In genomic region chr2:173730444-173730966, GRCm38 (mm10) we compare ENCODE assay signal across 9 mouse cellular contexts. TPM values are rescaled to one million over a fixed set of nuclear protein-coding genes. Genes with fewer than 3 reads are reported as not detected.
DNase-seq lines count a peak whose midpoint lies in the region; ATAC-seq and TF ChIP-seq lines count a peak whose summit lies in the region.
"Had no signal": no experiment of that assay in that cellular context is flagged by ENCODE, and none has a peak within 500 bp of the region (broad histone marks: within the 10 kb centered on the region; RNA-seq: fewer than 3 reads in every experiment).

No protein-coding gene starts in this region.

- no peak for TF ChIP-seq CTCF in Patski (IDR thresholded peaks at IDR 0.05)

- no peaks in the 10 kb centered on the region for H3K9me3 ChIP-seq in hindbrain, embryonic 11.5 days (ENCODE audit: control insufficient read depth, low read length)

- in situ Hi-C loops in Patski (cut with MboI; ENCODE audit: low pct_unique_long_range_greater_than_20kb), result no loop called here

- H3K27me3 ChIP-seq in Patski (no peaks in the 10 kb centered on the region), myocyte (ENCODE audit: control insufficient read depth, insufficient read depth, insufficient read length) (no peaks in the 10 kb centered on the region)
- no peaks in the 10 kb centered on the region for H3K27me3 ChIP-seq in hindbrain, embryonic 11.5 days (ENCODE audit: control insufficient read depth, insufficient read depth, low read length)

- intact Hi-C loops in heart, postnatal 10 days (cut with DNase I), result no loop called here
- intact Hi-C loops in heart, postnatal 36 days (cut with DNase I), result no loop called here

- H3K4me3 ChIP-seq in hindbrain, embryonic 11.5 days (ENCODE audit: low read depth, low read length), result no peak overlapping the region
- H3K4me3 ChIP-seq in myocyte, result no peak overlapping the region

- CTCF ChIA-PET in Patski (lab: Charles Lee), result no interaction called here

- peak overlapping the region; percentile 18 for H3K27ac ChIP-seq in hindbrain, embryonic 11.5 days (ENCODE audit: low read depth, low read length)
- H3K27ac ChIP-seq: liver, embryonic 14.5 days had no signal

- no peak overlapping the region for H3K4me2 ChIP-seq in hindbrain, embryonic 11.5 days (replicated peaks; ENCODE audit: low read depth, low read length)
- peak overlapping the region; percentile 65 for H3K4me2 ChIP-seq in myocyte (ENCODE audit: low read depth)

- no peak for TF ChIP-seq POLR2A in myocyte (IDR thresholded peaks at IDR 0.05; ENCODE audit: insufficient read length, low read depth)

- peaks cover 5% of the 10 kb centered on the region; the same call in 1 of the 2 replicates for H3K4me1 ChIP-seq in hindbrain, embryonic 11.5 days (replicated peaks; ENCODE audit: control insufficient read depth, insufficient read depth, low read length)

- 6% methylated on average over 9 of the region's 9 CpGs for whole genome bisulfite sequencing in hindbrain, embryonic 11.5 days

- peak; percentile 32 to 35 for DNase-seq in heart, postnatal 10 days
- no peak for DNase-seq in heart, postnatal 36 days
- no peak for DNase-seq in Patski (ENCODE audit: low read depth, low spot score)
- DNase-seq in hindbrain, embryonic 11.5 days (ENCODE audit: low spot score), result peak; percentile 77
- DNase-seq in gastrocnemius, adult 18-20 months (ENCODE audit: low spot score), result no peak
- DNase-seq in adrenal gland, postnatal 10 days, result no peak

- H3K36me3 ChIP-seq in hindbrain, embryonic 11.5 days (ENCODE audit: control insufficient read depth, insufficient read depth, low read length), result no peaks in the 10 kb centered on the region
- no peaks in the 10 kb centered on the region for H3K36me3 ChIP-seq in myocyte (ENCODE audit: control insufficient read depth, insufficient read depth)

- no peaks in the 10 kb centered on the region for H3K79me2 ChIP-seq in myocyte (ENCODE audit: control insufficient read depth, insufficient read depth)

- no peak overlapping the region for H3K9ac ChIP-seq in hindbrain, embryonic 11.5 days (ENCODE audit: low read depth, low read length)
- H3K9ac ChIP-seq: liver, embryonic 14.5 days had no signal

- no peak overlapping the region for H3ac ChIP-seq in myocyte (ENCODE audit: control insufficient read depth, insufficient read length)

- POLR2A ChIA-PET in Patski (lab: Charles Lee), result interaction anchor here (1.4 kb wide), 1 partner anchor 13 kb away, joined by 3 read pairs; no protein-coding TSS in a partner anchor

- ATAC-seq in Patski, result peak; percentile 79
- ATAC-seq in hindbrain, embryonic 11.5 days (ENCODE audit: low FRiP score), result peak; percentile 90
- no peak for ATAC-seq in megakaryocyte progenitor cell, adult 5-6 weeks (replicated peaks; ENCODE audit: poor library complexity)

TF ChIP-seq in myocyte, 11 proteins besides CTCF, POLR2A, EP300 and RAD21:
- TF ChIP-seq MAX (IDR thresholded peaks at IDR 0.05; ENCODE audit: low read depth) (no peak), MYOD1 (IDR thresholded peaks at IDR 0.05; ENCODE audit: control insufficient read depth in 1 of 3, insufficient read length in 2 of 3, low read depth in 2 of 3) (no peak), USF1 (IDR thresholded peaks at IDR 0.05; ENCODE audit: low read depth) (no peak), REST (IDR thresholded peaks at IDR 0.05; ENCODE audit: insufficient read depth, insufficient read length) (no peak), TCF12 (IDR thresholded peaks at IDR 0.05; ENCODE audit: insufficient read depth, poor library complexity, severe bottlenecking) (no peak), E2F4 (IDR thresholded peaks at IDR 0.05; ENCODE audit: insufficient read depth) (no peak), POLR2AphosphoS2 (IDR thresholded peaks at IDR 0.05; ENCODE audit: insufficient read length, low read depth) (no peak), CEBPB (IDR thresholded peaks at IDR 0.05; ENCODE audit: insufficient read depth, poor library complexity, severe bottlenecking) (no peak), SRF (IDR thresholded peaks at IDR 0.05; ENCODE audit: control insufficient read depth, insufficient read length, low read depth) (no peak), MYOG (IDR thresholded peaks at IDR 0.05; ENCODE audit: control insufficient read depth in 1 of 3, insufficient read depth in 1 of 3, insufficient read length in 2 of 3, low read depth in 2 of 3) (no peak), TCF3 (IDR thresholded peaks at IDR 0.05; ENCODE audit: insufficient read length, low read depth) (no peak)

RNA-seq across cellular contexts. Expression of gene Vapb, which starts 6.8 kb away (rescaled TPM):
- total RNA-seq in heart, postnatal 10 days (2021), result 100 to 1,000 TPM; 101 to 108 TPM
- 100 to 1,000 TPM; 122 to 127 TPM for total RNA-seq in heart, postnatal 36 days (2021)
- polyA plus RNA-seq in Patski (2021) (122 TPM), myocyte (2012; fragmentation: generic; extraction: Trizol) (53.8 TPM)
- 16.1 and 18.1 TPM in 2 replicates for polyA plus RNA-seq in hindbrain, embryonic 11.5 days (2014; fragmentation: Nextera tagmentation; extraction: Ambion mirVana)
- 8.1 and 9.1 TPM in 2 replicates for total RNA-seq in megakaryocyte progenitor cell, adult 5-6 weeks (2015)
- total RNA-seq in megakaryocyte progenitor cell, adult 5-6 weeks (2017), result 62.1 and 62.5 TPM in 2 replicates
- 100 to 1,000 TPM; 160 to 163 TPM for total RNA-seq in gastrocnemius, adult 18-20 months (2021)
- total RNA-seq in adrenal gland, postnatal 10 days (2021), result 100 to 1,000 TPM; 132 to 136 TPM

RNA-seq across cellular contexts. Expression of gene 1700010B08Rik, which starts 11.3 kb away (rescaled TPM):
- not detected for total RNA-seq in heart, postnatal 10 days (2021)
- not detected for total RNA-seq in heart, postnatal 36 days (2021)
- not detected for polyA plus RNA-seq in Patski (2021)
- polyA plus RNA-seq in hindbrain, embryonic 11.5 days (2014; fragmentation: Nextera tagmentation; extraction: Ambion mirVana), result not detected in 2 replicates
- polyA plus RNA-seq in myocyte (2012; fragmentation: generic; extraction: Trizol), result 0.05 TPM
- total RNA-seq in megakaryocyte progenitor cell, adult 5-6 weeks (2015), result not detected in 2 replicates
- total RNA-seq in megakaryocyte progenitor cell, adult 5-6 weeks (2017), result not detected in 2 replicates
- total RNA-seq in gastrocnemius, adult 18-20 months (2021), result not detected
- total RNA-seq in adrenal gland, postnatal 10 days (2021), result not detected
- polyA plus RNA-seq: liver, embryonic 14.5 days had no signal

Comparison
In these comparisons a context has a peak if more than half of its experiments do, and no peak if none do; other contexts are left out.
1. DNase-seq: peak in heart, postnatal 10 days (2 of 2) and hindbrain, embryonic 11.5 days (single experiment); none in heart, postnatal 36 days (0 of 2), Patski (single experiment), gastrocnemius, adult 18-20 months (single experiment) and adrenal gland, postnatal 10 days (single experiment).